Mouse (Mus musculus) limb, embryonic 15.5 days (tissue): ENCODE measurements around the gene Mvb12a. TPM values are rescaled to one million over a fixed set of nuclear protein-coding genes. Genes with fewer than 3 reads are reported as not detected.
A peak's percentile ranks its signal among the peaks of the same experiment; 100 is the strongest.

ENCODE experiments used
- ATAC-seq: fragments of 200-750 bp; cut with Nextera tagmentation; 2 replicates; pipeline ENCODE4 v1.8.0; 2017; ENCODE audit warnings: low read depth, moderate TSS enrichment; ENCODE audit not compliant: insufficient number of reproducible peaks, low FRiP score, low TSS enrichment
- H3K27ac ChIP-seq: fragments of 300-500 bp; sonication (generic); 2 replicates; pipeline ENCODE4 v1.5.1; 2015; ENCODE audit warnings: moderate library complexity, mild to moderate bottlenecking, inconsistent platforms
- H3K27me3 ChIP-seq: fragments of 300-500 bp; sonication (generic); 2 replicates; pipeline ENCODE4 v1.6.1; 2015; ENCODE audit warnings: inconsistent platforms
- H3K36me3 ChIP-seq: fragments of 300-500 bp; sonication (generic); 2 replicates; pipeline ENCODE4 v1.6.1; 2015; ENCODE audit warnings: inconsistent platforms
- H3K4me1 ChIP-seq: fragments of 300-500 bp; sonication (generic); 2 replicates; pipeline ENCODE4 v1.6.1; 2015; ENCODE audit warnings: inconsistent platforms
- H3K4me2 ChIP-seq: fragments of 300-500 bp; sonication (generic); 2 replicates; pipeline ENCODE4 v1.6.1; 2015; ENCODE audit warnings: mild to moderate bottlenecking, inconsistent platforms
- H3K4me3 ChIP-seq: fragments of 300-500 bp; sonication (generic); 2 replicates; pipeline ENCODE4 v1.5.1; 2015; ENCODE audit warnings: mild to moderate bottlenecking, inconsistent platforms
- H3K9ac ChIP-seq: fragments of 300-500 bp; sonication (generic); 2 replicates; pipeline ENCODE4 v1.6.1; 2015; ENCODE audit warnings: inconsistent platforms
- H3K9me3 ChIP-seq: fragments of 300-500 bp; sonication (generic); 2 replicates; pipeline ENCODE4 v1.6.1; 2016; ENCODE audit warnings: inconsistent platforms
- WGBS: fragments of 180-500 bp; shearing (Covaris S2); methylation state at CpG from one replicate; pipeline ENCODE4 v1.1.7; 2015; 5-methylcytosine and 5-hydroxymethylcytosine counted together
- polyA plus RNA-seq: library from polyadenylated mRNA; unstranded; fragments of >200 nt; fragmentation: Nextera tagmentation; extraction: Ambion mirVana; gene quantifications from 2 replicates; pipeline ENCODE4 v1.2.1, GENCODE M21; 2015

Gene Mvb12a
- polyA plus RNA-seq, 1 experiment from 2014 or later = 95.7 TPM

GRCm38 (mm10) chr8:71568941-71569340 is 26.2 kb downstream of the Mvb12a start:
- H3K4me1 ChIP-seq = peaks cover 40% of the 10 kb centered on the region
- peak overlapping the region; percentile 35; the same call in 1 of the 2 replicates for H3K9ac ChIP-seq
- H3K4me2 ChIP-seq = peak overlapping the region; percentile 84
- no peaks in the 10 kb centered on the region for H3K9me3 ChIP-seq
- H3K36me3 ChIP-seq = no peaks in the 10 kb centered on the region
- peak overlapping the region; percentile 64 for H3K4me3 ChIP-seq
- H3K27ac ChIP-seq = peak overlapping the region; percentile 87
- 16% methylated on average over 6 of the region's 6 CpGs for WGBS
- peaks cover 29% of the 10 kb centered on the region for H3K27me3 ChIP-seq
- no peak for ATAC-seq

GRCm38 (mm10) chr8:71569366-71570290 is 26.9 kb downstream of the Mvb12a start:
- peaks cover 40% of the 10 kb centered on the region for H3K4me1 ChIP-seq
- ATAC-seq = peak; percentile 76
- peak overlapping the region; percentile 35; the same call in 1 of the 2 replicates for H3K9ac ChIP-seq
- peaks cover 28% of the 10 kb centered on the region; the same call in 1 of the 2 replicates for H3K27me3 ChIP-seq
- peak overlapping the region; percentile 87 for H3K27ac ChIP-seq
- no peaks in the 10 kb centered on the region for H3K9me3 ChIP-seq
- WGBS = under 1% methylated on average over 51 of the region's 51 CpGs
- H3K4me3 ChIP-seq = peak overlapping the region; percentile 64
- peak overlapping the region; percentile 84 for H3K4me2 ChIP-seq
- no peaks in the 10 kb centered on the region for H3K36me3 ChIP-seq

GRCm38 (mm10) chr8:71570291-71570954 is 27.7 kb downstream of the Mvb12a start:
- ATAC-seq = peak; percentile 90
- Histone ChIP-seq H3K27ac (peak overlapping the region; percentile 87), H3K36me3 (no peaks in the 10 kb centered on the region), H3K27me3 (peaks cover 26% of the 10 kb centered on the region; the same call in 1 of the 2 replicates), H3K4me3 (peak overlapping the region; percentile 64), H3K4me1 (peaks cover 40% of the 10 kb centered on the region), H3K9me3 (no peaks in the 10 kb centered on the region), H3K9ac (peak overlapping the region; percentile 48), H3K4me2 (peak overlapping the region; percentile 84)
- WGBS = under 1% methylated on average over 41 of the region's 41 CpGs

GRCm38 (mm10) chr8:71572077-71572476 is 29.4 kb downstream of the Mvb12a start:
- no peak overlapping the region for H3K4me3 ChIP-seq
- peaks cover 40% of the 10 kb centered on the region for H3K4me1 ChIP-seq
- H3K4me2 ChIP-seq = no peak overlapping the region
- no peak for ATAC-seq
- 85% methylated on average over 2 of the region's 2 CpGs for WGBS
- no peaks in the 10 kb centered on the region for H3K9me3 ChIP-seq
- no peak overlapping the region for H3K27ac ChIP-seq
- no peak overlapping the region for H3K9ac ChIP-seq
- peaks cover 14% of the 10 kb centered on the region; the same call in 1 of the 2 replicates for H3K27me3 ChIP-seq
- no peaks in the 10 kb centered on the region for H3K36me3 ChIP-seq

- Histone ChIP-seq H3K9ac (peak overlapping the region; percentile 7; the same call in 1 of the 2 replicates), H3K4me1 (peaks cover 40% of the 10 kb centered on the region), H3K27ac (peak overlapping the region; percentile 38), H3K4me2 (0 out of 2 replicates have a peak overlapping the region, but pooled peaks have one; percentile 10), H3K4me3 (no peak overlapping the region), H3K36me3 (no peaks in the 10 kb centered on the region), H3K27me3 (peaks cover 9% of the 10 kb centered on the region; the same call in 1 of the 2 replicates), H3K9me3 (no peaks in the 10 kb centered on the region)
- 60% methylated on average over 9 of the region's 9 CpGs for WGBS
- ATAC-seq = no peak
These were observed 30.3 kb downstream of the Mvb12a start for GRCm38 (mm10) chr8:71572847-71573633.

- H3K4me1 ChIP-seq = peaks cover 27% of the 10 kb centered on the region
- H3K27me3 ChIP-seq = no peaks in the 10 kb centered on the region
- ATAC-seq = no peak
- no peak overlapping the region for H3K9ac ChIP-seq
- no peak overlapping the region for H3K27ac ChIP-seq
- H3K36me3 ChIP-seq = peaks cover 4% of the 10 kb centered on the region; the same call in 1 of the 2 replicates
- no peak overlapping the region for H3K4me2 ChIP-seq
- no peaks in the 10 kb centered on the region for H3K9me3 ChIP-seq
- 69% methylated on average over 7 of the region's 7 CpGs for WGBS
- H3K4me3 ChIP-seq = no peak overlapping the region
These were observed 31.7 kb downstream of the Mvb12a start for GRCm38 (mm10) chr8:71574426-71574825.

GRCm38 (mm10) chr8:71575020-71575419 is 32.3 kb downstream of the Mvb12a start:
- Histone ChIP-seq H3K27ac (no peak overlapping the region), H3K9me3 (no peaks in the 10 kb centered on the region), H3K4me2 (no peak overlapping the region), H3K4me3 (no peak overlapping the region), H3K9ac (no peak overlapping the region), H3K36me3 (peaks cover 8% of the 10 kb centered on the region; the same call in 1 of the 2 replicates), H3K4me1 (peaks cover 27% of the 10 kb centered on the region), H3K27me3 (no peaks in the 10 kb centered on the region)
- ATAC-seq = no peak
- WGBS = 71% methylated on average over 1 of the region's 1 CpGs

GRCm38 (mm10) chr8:71577856-71578387 is 35.2 kb downstream of the Mvb12a start:
- 68% methylated on average over 4 of the region's 4 CpGs for WGBS
- Histone ChIP-seq H3K4me2 (no peak overlapping the region), H3K9ac (no peak overlapping the region), H3K4me1 (peaks cover 5% of the 10 kb centered on the region), H3K27ac (no peak overlapping the region), H3K27me3 (no peaks in the 10 kb centered on the region), H3K36me3 (peaks cover 20% of the 10 kb centered on the region), H3K4me3 (no peak overlapping the region), H3K9me3 (no peaks in the 10 kb centered on the region)
- ATAC-seq = no peak

GRCm38 (mm10) chr8:71579009-71579408 is 36.3 kb downstream of the Mvb12a start:
- no peak for ATAC-seq
- WGBS = 72% methylated on average over 1 of the region's 1 CpGs
- no peaks in the 10 kb centered on the region for H3K27me3 ChIP-seq

GRCm38 (mm10) chr8:71579476-71579875 is 36.8 kb downstream of the Mvb12a start:
- Histone ChIP-seq H3K4me2 (no peak overlapping the region), H3K4me1 (no peaks in the 10 kb centered on the region), H3K9me3 (no peaks in the 10 kb centered on the region), H3K27ac (no peak overlapping the region), H3K36me3 (peaks cover 28% of the 10 kb centered on the region), H3K4me3 (no peak overlapping the region), H3K9ac (no peak overlapping the region), H3K27me3 (no peaks in the 10 kb centered on the region)
- WGBS = 82% methylated on average over 14 of the region's 14 CpGs
- no peak for ATAC-seq

More at GRCm38 (mm10) chr8:71579009-71579408, 36.3 kb downstream of the Mvb12a start:
- Histone ChIP-seq H3K36me3 (peaks cover 24% of the 10 kb centered on the region), H3K27ac (no peak overlapping the region), H3K4me1 (no peaks in the 10 kb centered on the region), H3K9ac (no peak overlapping the region), H3K4me3 (no peak overlapping the region), H3K9me3 (no peaks in the 10 kb centered on the region), H3K4me2 (no peak overlapping the region)

- Histone ChIP-seq H3K9ac (no peak overlapping the region), H3K36me3 (peaks cover 36% of the 10 kb centered on the region), H3K9me3 (no peaks in the 10 kb centered on the region), H3K4me2 (no peak overlapping the region), H3K27ac (no peak overlapping the region), H3K27me3 (no peaks in the 10 kb centered on the region), H3K4me3 (no peak overlapping the region), H3K4me1 (no peaks in the 10 kb centered on the region)
- 44% methylated on average over 9 of the region's 9 CpGs for WGBS
- ATAC-seq = no peak
These were observed 37.5 kb downstream of the Mvb12a start for GRCm38 (mm10) chr8:71580201-71580600.
